Mouse (Mus musculus): ENCODE results near the gene Gm45785.

GRCm38 (mm10) chr7:140858746-140859145 lies 2.6 kb upstream of the Gm45785 start:
- no peak for TF ChIP-seq MXI1 (IDR thresholded peaks at IDR 0.05; ENCODE audit: low read depth, low read length)
- no peak for TF ChIP-seq POLR2A (IDR thresholded peaks at IDR 0.05; ENCODE audit: control insufficient read depth in 1 of 2, insufficient read depth in 1 of 2, low read depth in 1 of 2, low read length in 2 of 2, poor library complexity in 1 of 2)
- TF ChIP-seq GATA1 (IDR thresholded peaks at IDR 0.05; ENCODE audit: low read depth, low read length), result no peak

All from MEL (cell line).